Mouse (Mus musculus) CD8-positive naive resting alpha-beta T cell, adult 57 days (primary cell): ENCODE measurements around the gene Dgcr6. TPM values are rescaled to one million over a fixed set of nuclear protein-coding genes. Genes with fewer than 3 reads are reported as not detected.

ENCODE experiments used
- total RNA-seq: library from RNA; stranded (reverse); gene quantifications from one replicate; pipeline ENCODE4 v1.2.4, GENCODE M21; 2023

The Dgcr6 gene
- total RNA-seq: 6.4 TPM

DNA sequence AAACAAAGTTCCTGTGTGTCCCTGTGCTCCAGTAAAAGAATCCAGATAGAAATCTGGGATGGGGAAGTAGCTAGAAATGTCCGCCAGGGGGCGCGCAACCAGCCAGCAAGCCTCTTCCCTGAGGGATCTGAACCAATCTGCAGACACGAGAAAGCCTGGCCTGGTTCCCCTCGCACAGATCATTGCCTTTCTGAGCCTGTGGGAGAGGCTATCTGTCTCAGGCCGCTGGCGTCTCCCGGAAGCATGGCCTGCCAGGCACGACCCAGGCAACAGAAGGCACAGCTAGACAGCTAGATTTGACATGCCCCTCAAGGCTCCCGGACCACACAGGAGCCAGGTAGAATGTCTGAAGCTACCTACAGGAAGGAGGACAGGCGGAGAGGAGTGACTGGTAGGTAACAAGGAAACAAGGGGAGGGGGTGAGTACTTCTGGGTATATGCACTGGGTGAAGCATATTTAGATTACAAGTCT is at the start of gene Dgcr6:
Gene Dgcr6, plus strand, starts transcription at position 130 of the 472 bp plus-strand sequence.

Other genes with a start within 250 kb of the Dgcr6 start
- gene B830017H08Rik, start 219.7 kb upstream of the Dgcr6 start, total RNA-seq: not detected
- 12.4 TPM for gene Car15, start 214.5 kb upstream of the Dgcr6 start, total RNA-seq
- gene Gm20518, start 161.2 kb upstream of the Dgcr6 start, total RNA-seq: 5.4 TPM
- not detected for gene Tssk1, start 158.6 kb upstream of the Dgcr6 start, total RNA-seq
- 59.0 TPM for gene Dgcr2, start 154.3 kb upstream of the Dgcr6 start, total RNA-seq
- not detected for gene Tssk2, start 154.2 kb upstream of the Dgcr6 start, total RNA-seq
- 69.0 TPM for gene Ess2, start 141.5 kb upstream of the Dgcr6 start, total RNA-seq
- gene Gsc2, start 137.8 kb upstream of the Dgcr6 start, total RNA-seq: not detected
- 16.6 TPM for gene Slc25a1, start 124.6 kb upstream of the Dgcr6 start, total RNA-seq
- not detected for gene Vpreb2, start 72.4 kb upstream of the Dgcr6 start, total RNA-seq
- 3.5 TPM for gene Prodh, start 37.3 kb downstream of the Dgcr6 start, total RNA-seq
- not detected for gene Rtn4r, start 74.8 kb downstream of the Dgcr6 start, total RNA-seq
- not detected for gene Ccdc188, start 165.0 kb downstream of the Dgcr6 start, total RNA-seq
- 36.7 TPM for gene Zdhhc8, start 182.3 kb downstream of the Dgcr6 start, total RNA-seq
- gene Trmt2a, start 195.8 kb downstream of the Dgcr6 start, total RNA-seq: 96.3 TPM
- 101 TPM for gene Ranbp1, start 195.9 kb downstream of the Dgcr6 start, total RNA-seq
- not detected for gene Gm49776, start 205.5 kb downstream of the Dgcr6 start, total RNA-seq
- gene Dgcr8, start 236.4 kb downstream of the Dgcr6 start, total RNA-seq: 48.8 TPM